Mouse (Mus musculus) testis, adult 2 months (tissue): ENCODE measurements around the gene Znhit6.

Experiments
- CTCF ChIP-seq: fragments of 200-500 bp; IDR thresholded peaks from 2 replicates; pipeline ENCODE4 v1.5.1; 2012; ENCODE audit warnings: low read depth, mild to moderate bottlenecking, inconsistent platforms, low read length, moderate library complexity; ENCODE audit not compliant: control insufficient read depth, insufficient read depth, insufficient replicate concordance
- POLR2A ChIP-seq: fragments of 200-500 bp; IDR thresholded peaks from 2 replicates; pipeline ENCODE4 v1.6.1; 2012; ENCODE audit warnings: low read depth, mild to moderate bottlenecking, inconsistent platforms, low read length, moderate library complexity; ENCODE audit not compliant: control insufficient read depth

DNA sequence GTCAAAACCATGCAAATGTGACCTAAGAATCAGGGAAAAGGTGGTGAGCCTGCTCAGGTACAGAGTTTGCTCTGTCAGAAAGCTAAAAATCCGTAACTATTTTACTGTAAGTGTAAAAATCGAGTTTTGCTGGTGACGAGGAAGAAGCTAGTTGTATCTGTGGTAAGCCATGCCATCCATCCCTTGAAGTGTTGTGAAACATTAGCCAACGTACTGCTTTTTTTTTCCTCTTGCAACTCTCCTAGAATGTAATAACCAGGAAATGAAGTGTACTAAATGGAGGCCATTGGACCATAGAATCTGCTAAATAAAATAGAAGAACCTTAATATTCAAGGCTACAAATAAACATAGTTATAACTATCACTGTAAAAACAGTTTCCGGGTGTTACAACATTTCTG, 32.3 kb downstream of the Znhit6 start:
- no peak for TF ChIP-seq CTCF
- TF ChIP-seq POLR2A, result no peak
